Mouse (Mus musculus) heart, postnatal 25 days (tissue): ENCODE data around the gene Cmtm8. TPM values are rescaled to one million over a fixed set of nuclear protein-coding genes. Genes with fewer than 3 reads are reported as not detected.

Source experiments
- DNase-seq: peaks from one replicate; pipeline ENCODE4 v3.0.0; 2022; ENCODE audit warnings: low spot score
- intact Hi-C: fragments of 180-260 bp; cut with DNase I; formaldehyde crosslinking; loops from one replicate; pipeline ENCODE4 v1.15.1; 2025
- total RNA-seq, 2 experiments: library from RNA; stranded (reverse); gene quantifications; 2 replicates each; pipeline ENCODE4 v1.2.3; 2021

Gene Cmtm8
- total RNA-seq = 10 to 100 TPM in 1 of 2 experiments, 1 to 10 TPM in 1; 9.9 to 10.1 TPM

DNA sequence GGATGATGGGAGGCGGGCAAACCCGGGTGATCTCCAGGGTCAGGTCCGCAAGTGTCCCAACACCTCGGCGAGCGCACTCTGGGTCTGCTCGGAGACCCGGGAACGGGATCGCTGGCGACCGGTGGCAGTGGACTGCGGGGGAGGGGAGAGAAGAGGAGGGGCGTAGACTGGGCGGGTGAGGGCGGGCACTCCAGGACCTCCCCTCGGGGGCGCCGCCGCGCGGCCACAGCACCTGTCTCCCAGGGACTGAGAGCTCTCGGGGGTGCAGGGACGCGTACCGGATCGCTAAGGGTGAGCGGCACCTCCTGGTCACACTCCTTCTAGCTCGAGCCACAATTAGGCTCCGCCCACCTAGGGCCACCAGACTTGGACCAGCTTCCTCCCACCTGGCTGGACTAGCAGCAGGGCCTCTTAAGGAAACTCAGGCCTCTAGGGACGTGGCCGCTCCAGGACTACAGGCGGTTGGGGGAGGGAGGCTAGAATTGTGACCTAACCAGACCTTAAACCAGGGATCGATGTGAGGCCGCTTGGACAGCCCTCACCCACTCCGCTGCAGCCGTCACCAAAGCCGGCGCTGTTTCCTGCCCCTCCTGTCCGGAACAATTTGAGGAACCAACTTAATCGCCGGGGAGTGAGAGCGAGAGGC lies at the start of gene Cmtm8:
Cmtm8 (minus strand) TSS at position 140 of the 646 bp plus-strand sequence.
- peak; percentile 67 for DNase-seq
- intact Hi-C loops = loop anchor here (5.0 kb wide), 1 partner anchor 63 kb away; no protein-coding TSS in a partner anchor

GRCm38 (mm10) chr9:114892974-114893373 lies 49.0 kb upstream of the Cmtm8 start:
- no peak for DNase-seq
- intact Hi-C loops = no loop called here

DNA sequence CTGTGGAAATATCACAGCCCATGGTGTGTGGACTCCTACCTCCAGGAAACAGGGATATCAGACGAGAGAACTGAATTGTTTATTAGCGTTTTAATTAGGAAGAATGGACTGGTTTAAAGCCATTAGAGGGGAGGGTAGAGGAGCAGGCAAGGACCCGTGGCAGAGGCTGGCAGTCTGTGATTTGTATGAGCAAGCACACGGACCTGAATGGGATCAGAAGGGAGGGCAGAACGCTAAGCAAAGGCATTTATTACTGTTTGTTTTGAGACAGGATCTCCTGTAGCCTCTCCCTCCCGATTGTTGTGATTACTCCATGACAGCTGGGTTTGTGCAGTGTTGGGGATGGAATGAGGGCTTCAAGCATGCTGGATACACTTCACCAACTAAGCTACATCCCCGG lies 46.4 kb upstream of the Cmtm8 start:
- DNase-seq = no peak
- intact Hi-C loops = no loop called here

GRCm38 (mm10) chr9:114888856-114889407 lies 45.0 kb upstream of the Cmtm8 start:
- intact Hi-C loops = loop anchor here (2.0 to 5.0 kb wide), 2 partner anchors 90 to 137 kb away; no protein-coding TSS in a partner anchor
- no peak for DNase-seq

DNA sequence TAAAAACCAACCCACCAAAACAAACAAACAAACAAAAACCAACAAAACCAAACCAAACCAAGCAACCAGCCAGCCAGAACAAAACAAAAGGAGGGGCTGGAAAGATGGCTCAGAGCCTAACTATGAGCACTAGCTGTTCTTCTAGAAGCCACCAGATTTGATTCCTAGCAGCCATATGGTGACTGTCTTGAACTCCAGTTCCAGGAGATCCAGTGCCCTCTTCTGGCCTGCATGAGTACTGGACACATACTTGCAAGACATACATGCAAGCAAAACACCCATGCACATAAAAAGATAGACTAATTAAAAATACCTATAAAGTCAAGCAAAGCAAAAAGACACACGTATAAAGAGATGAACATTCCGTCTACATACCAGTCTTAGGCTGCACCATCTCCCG lies 43.7 kb upstream of the Cmtm8 start:
- no peak for DNase-seq
- intact Hi-C loops = loop anchor here (2.0 to 5.0 kb wide), 2 partner anchors 89 to 135 kb away; no protein-coding TSS in a partner anchor

- DNase-seq = no peak
- intact Hi-C loops = loop anchor here (5.0 kb wide), 1 partner anchor 134 kb away; no protein-coding TSS in a partner anchor
These were observed 42.2 kb upstream of the Cmtm8 start for GRCm38 (mm10) chr9:114885991-114886662.

DNA sequence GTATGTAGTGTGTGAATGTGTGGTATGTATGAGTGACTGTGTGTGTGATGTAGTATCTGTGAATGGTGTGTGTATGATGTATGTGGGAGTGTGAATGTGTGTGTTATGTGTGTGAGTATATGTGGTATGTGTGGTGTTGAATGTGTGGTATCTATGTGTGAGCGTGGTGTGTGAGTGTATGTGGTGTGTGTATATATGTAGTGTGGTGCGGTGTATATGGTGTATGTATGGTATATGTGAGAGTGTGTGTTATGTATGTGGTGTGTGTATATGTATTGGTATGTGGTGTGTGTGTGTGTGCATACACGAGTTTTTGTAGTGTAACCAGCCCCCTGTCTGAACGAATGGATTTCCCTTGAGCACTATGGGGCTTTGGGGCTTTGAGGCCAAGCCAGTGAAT lies 41.6 kb upstream of the Cmtm8 start:
- DNase-seq = no peak
- intact Hi-C loops = loop anchor here (5.0 kb wide), 1 partner anchor 133 kb away; no protein-coding TSS in a partner anchor

DNA sequence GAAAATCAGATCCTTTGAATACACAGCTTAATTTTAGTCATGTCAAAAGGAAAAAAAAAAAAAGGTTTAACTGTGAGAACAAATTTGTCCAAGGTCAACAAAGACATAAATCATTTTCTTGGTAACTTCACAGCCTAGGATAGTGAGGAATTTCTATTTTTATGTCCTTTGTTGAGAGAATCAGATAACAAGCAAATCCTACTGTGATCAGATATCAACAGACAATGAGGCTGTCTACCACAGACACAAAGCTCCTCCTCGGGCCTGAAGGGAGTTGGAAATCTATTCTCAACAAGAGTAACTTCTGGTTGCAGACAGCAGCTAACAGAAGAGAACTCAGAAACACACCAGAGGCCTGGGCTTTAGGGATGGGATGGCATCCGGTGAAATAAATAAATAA lies 38.0 kb upstream of the Cmtm8 start:
- intact Hi-C loops = no loop called here
- DNase-seq = no peak

DNA sequence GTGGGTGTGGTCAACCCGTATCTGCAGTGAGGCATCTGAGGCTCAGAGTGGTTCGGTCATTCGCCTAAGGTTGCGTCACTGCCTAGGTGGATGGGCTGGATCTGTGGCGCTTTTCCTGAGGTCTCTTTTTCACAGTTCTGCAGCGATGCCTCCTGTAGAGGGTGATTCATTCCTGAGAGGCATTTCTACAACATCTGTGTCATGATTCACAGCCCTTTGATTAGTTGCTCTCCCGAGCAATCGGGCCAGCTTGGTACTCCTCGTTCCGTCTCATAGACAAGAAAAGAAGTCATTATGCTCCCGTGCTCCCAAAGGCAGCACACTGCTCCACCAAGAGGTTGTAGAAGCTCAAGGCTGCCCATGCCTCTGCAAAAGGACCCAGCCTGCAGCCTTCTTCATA lies 11.4 kb upstream of the Cmtm8 start:
- intact Hi-C loops = no loop called here
- no peak for DNase-seq

DNA sequence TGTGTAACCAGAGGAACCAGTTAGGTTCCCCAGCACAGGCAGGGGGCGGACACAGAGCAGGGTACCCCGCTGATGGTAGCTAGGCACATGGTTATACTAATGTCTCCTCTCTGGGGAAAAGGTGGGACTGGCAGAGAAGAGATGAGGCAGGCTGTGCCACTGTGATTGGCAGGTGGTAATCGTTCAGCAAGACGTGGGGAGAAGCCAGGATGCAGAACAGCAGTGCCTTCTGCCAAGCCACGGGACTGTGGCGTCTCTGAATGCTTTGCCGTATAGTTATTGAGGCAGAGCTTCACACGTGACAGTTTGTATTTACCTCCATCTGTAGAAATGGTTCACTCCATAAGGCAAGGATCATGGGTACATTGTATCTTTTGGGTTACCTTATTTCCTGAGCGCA lies 10.7 kb upstream of the Cmtm8 start:
- DNase-seq = no peak

GRCm38 (mm10) chr9:114853336-114853735 lies 9.4 kb upstream of the Cmtm8 start:
- no peak for DNase-seq
- intact Hi-C loops = no loop called here

More for the DNA sequence above, 10.7 kb upstream of the Cmtm8 start:
- intact Hi-C loops = no loop called here

DNA sequence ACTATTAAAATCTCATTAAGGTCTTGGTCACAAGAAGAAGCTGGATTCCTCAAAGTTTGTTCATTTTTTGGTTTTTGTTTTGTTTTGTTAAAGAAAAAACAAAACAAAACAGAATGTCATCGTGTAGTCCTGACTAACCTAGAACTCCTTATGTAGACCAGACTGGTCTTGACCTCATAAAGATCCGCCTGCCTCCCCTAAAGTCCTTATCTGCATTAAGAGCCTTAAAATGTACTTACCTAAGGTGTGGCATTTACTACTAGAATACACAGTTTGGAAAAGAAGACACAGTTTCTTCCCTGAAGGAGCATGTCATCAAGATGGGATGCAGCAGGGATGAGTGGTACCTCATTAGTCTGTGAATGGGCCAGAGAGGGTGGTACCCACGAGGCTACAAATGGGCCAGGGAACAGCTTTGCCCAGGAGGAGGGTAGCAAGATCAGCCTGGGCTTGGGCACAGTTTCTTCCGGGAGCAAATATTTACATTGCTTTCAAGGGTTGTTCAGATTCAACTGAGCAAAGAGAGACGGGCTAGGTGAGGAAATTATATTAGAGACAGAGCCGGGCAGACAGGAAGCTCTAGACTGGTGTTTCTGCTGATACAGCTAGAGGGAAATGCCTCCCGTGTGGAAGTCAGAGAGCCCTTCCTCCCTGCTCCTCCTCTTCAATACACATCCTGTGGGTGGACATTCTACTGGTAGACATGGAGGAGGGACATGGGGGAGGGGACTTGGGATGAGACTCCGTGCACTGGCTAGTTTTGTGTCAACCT lies 7.6 kb upstream of the Cmtm8 start:
- DNase-seq = no peak
- intact Hi-C loops = no loop called here

- DNase-seq = peak; percentile 7
- intact Hi-C loops = loop anchor here (5.0 kb wide), 1 partner anchor 64 kb away; no protein-coding TSS in a partner anchor
These were observed 331 bp downstream of the Cmtm8 start for GRCm38 (mm10) chr9:114843634-114844016.

DNA sequence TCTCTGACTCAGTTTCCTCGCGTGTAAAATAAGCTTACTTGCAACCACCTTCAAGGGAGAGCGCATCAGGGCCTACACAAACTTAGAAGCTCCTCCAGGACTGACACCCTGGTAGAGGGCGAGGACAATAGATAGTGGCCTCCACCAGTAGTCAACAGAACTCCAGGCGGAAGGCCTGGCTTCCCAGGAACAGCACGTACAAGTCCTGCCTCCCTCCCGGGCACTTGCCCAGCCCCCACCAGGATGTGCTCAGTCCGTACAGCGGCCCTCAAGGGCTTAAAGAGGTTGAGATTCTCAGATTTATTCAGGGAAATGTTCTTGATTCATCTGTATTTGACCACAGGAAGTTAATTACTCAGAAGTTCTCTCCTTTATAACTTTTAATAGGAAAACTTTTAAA lies 1.1 kb downstream of the Cmtm8 start:
- intact Hi-C loops = loop anchor here (5.0 kb wide), 1 partner anchor 64 kb away; no protein-coding TSS in a partner anchor
- DNase-seq = peak; percentile 13

DNA sequence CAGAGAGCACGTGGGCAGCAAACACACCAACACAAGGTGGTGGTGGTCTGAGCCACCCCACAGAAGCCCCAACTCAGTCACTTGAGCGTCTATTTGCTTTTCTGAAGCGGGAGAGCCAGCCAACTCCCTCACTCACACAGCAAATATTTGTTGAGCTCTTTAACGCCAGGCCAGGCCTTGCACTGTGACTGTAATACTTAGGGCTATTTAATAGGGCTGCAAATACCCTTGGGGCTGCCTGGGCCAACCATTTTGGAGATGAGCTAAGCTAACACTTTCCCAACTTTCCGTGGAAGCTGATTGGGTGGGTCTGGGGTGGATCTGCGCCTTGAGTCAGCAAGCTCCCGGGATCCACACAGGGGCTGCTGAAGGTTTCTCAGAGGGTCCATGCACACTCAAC lies 1.7 kb downstream of the Cmtm8 start:
- intact Hi-C loops = loop anchor here (5.0 kb wide), 1 partner anchor 65 kb away; no protein-coding TSS in a partner anchor
- no peak for DNase-seq

DNA sequence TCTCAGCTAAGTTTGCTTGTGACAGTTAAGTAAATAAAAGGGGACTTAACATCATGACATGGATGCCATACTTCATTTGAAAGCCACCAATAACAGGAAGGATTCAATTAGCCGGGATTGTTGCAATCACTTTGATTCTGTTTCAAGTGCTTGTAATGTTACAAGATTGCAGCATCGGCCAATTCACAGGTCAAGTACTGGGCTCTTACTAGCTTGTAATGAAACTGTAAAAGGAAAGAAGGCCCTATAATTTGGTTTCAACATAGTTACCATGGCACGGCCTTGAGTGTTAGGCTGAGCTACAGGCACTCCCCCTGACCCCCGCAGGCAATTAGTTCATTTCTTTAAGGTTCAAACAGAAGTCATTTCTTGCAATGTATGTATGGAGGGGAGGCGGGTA lies 5.1 kb downstream of the Cmtm8 start:
- intact Hi-C loops = no loop called here
- no peak for DNase-seq

DNA sequence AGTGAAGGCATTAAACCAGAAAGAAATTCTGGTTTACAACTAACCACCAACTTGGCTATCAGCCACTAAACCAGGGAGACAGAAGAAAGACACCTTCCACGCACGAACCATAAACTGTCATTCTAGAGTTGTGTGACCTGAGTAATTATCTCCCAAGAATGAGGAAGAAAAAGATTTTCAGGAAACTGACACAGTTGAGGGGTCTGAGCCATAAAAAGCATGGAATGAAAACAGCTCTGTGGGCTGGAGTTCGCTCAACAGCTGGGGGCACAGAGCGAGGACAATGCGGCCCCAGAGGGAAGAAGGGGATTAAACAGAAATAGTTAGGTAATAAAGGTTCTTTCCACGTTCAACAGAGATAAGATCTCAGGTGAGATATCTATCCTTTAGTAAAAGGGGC lies 12.4 kb downstream of the Cmtm8 start:
- no peak for DNase-seq
- intact Hi-C loops = no loop called here

DNA sequence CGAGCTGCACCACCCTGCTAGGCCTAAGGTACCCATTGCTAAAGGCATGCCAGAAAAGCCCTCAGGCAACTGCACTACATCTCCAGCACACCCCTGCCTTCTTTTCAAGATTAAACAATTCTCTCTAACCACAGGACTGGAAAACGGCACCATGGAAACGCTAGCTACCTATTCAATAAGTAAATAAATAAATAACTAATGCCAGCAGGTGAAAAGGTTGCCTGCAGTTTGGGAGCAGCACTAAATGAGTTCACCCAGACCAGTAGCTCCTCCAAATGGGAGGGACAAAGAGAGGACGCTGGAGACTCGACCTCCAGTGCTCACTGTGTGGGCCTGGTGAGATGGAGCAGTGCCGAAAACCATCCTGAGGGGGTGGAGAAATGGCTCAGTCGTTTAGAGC lies 13.6 kb downstream of the Cmtm8 start:
- DNase-seq = no peak
- intact Hi-C loops = no loop called here

DNA sequence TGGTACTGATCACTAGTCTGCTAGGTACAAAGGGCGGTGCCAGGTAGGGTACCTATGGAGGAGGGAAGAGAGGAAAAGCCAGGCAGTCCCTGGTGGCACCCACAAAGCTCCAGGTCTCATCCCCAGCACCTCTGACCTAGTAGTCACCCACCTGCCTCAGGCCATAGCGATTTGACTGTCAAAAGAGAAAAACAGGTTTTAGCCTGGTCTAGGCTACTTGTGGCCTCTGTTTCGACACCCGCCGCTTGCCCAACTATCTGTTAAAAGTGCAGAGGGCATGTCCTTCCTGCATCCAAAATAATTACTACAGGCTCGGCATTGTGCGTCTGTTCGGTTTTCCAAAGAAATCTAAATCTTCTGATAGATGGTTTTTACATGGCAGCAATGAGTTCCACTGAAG lies 14.3 kb downstream of the Cmtm8 start:
- no peak for DNase-seq
- intact Hi-C loops = no loop called here

- DNase-seq = no peak
- intact Hi-C loops = no loop called here
These were observed 15.6 kb downstream of the Cmtm8 start for GRCm38 (mm10) chr9:114828377-114828776.
